Mouse (Mus musculus) lung, postnatal 10 days (tissue): Measurements from ENCODE around the gene Ggcx.
"Not testable (repeated sequence)": the region's sequence is repeated elsewhere in the genome, so short reads cannot be mapped to it uniquely, and the experiment has no call there.

Source experiments
- DNase-seq: peaks from one replicate; pipeline ENCODE4 v3.0.0; 2021

Gene Ggcx

DNA sequence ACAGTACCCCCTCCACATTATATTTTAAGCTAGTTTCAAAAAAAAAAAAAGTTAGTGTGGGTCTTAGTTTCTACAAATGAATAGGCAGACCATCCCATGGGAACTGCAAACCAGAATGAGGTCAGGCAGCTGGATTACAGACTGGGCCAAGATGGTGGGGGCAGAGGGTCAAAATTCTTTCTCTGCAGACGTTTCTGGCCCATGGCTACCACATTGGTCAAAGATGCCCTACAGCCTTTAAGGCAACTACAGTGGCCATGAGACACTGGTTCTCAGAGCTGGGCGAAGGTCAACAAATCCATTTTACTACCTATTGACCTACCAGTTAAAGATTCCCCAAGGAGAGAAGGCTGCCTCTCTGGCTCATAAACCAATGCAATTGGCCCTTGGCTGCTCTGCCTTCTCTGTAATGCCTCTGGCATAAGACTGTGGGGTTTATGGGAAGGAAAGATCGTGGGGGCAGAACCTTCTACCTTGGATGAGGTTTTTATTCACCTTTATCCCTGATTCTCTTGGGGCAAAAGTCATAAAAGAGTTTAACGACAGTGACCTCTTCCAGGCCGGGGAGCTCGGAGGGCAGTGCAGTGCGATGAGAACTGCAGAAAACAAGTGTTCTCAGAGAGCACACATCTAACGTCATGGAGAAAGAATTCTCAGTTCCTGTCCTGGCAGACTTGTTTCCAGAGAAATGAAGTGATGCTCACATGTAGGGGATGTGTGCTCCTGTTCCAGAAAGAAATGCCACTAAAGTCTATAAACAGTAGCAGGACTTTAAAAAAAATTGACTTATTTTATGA, 51.5 kb downstream of the Ggcx start:
- DNase-seq, result peak; percentile 19

DNA sequence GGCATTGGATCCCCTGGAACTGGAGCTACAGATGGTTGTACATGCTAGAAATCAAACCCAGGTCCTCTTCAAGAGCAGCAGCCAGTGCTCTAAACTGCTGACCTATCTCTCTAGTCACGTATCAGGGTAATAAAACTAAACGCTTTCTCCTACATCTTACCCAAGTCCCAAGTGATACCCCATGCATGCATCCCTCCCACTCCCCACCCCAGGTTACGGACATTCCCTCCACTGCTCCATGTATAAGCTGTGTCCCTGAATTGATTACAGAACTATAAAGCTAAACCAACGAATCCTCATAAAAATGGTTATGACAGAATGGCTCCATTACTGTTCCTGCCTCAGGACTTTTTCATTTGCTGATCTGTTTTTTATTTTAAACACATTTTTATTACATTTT, 52.1 kb downstream of the Ggcx start:
- no peak for DNase-seq

- DNase-seq, result peak; percentile 86
Measured at GRCm38 (mm10) chr6:72473264-72474041, 59.3 kb downstream of the Ggcx start.

GRCm38 (mm10) chr6:72475221-72475985, 61.3 kb downstream of the Ggcx start:
- DNase-seq, result no peak

DNA sequence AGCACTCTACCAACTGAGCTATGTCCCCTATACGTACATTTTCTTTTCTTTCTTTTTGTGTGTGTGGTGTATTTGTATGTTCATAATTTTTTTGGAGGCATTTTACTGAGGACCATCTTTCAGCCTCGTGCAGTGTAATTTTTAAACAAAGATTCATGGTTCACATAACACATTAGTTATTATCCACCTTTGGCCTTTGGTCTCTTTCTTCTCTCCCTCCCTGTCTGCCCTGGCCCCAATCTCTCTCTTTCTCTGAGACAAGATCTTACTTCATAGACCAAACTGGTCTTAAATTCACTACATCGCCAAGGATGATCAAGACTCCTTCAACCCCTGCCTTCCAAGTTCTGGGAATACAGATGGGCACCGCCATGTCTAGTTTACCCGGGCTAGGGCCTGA, 62.7 kb downstream of the Ggcx start:
- no peak for DNase-seq

DNA sequence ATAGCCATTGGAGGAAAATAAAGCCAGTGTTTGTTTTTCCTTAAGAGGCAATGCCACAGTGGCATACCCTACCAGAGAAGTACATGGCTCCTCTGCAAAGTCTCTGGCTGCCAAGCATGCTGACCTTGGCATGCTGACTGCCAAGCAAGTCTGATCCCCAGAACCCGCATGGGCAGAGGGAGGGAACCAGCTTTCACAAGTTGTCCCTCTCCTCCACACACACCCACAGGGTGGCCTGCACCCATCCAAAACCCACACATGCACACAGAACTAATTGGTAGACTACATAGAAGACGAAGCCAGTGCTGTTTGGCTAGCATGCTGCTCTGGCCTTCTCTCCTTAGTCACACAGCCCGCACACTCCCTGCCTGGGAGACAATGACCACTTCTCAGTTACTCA, 63.5 kb downstream of the Ggcx start:
- no peak for DNase-seq

DNA sequence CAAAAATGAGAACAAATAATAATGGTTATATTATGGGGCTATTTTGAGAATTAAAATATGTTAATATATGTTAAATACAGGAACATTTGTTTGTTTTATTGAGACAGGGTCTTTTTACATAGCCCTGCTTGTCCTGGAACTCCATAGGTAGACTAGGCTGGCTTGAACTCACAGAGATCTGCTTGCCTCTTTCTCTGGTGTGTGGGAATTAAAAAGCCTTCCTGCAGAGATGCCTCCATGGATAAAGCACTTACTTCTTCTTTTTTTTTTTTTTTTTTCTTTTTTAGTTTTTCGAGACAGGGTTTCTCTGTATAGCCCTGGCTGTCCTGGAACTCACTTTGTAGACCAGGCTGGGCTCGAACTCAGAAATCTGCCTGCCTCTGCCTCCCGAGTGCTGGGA, 64.6 kb downstream of the Ggcx start:
- not testable (repeated sequence) for DNase-seq

DNA sequence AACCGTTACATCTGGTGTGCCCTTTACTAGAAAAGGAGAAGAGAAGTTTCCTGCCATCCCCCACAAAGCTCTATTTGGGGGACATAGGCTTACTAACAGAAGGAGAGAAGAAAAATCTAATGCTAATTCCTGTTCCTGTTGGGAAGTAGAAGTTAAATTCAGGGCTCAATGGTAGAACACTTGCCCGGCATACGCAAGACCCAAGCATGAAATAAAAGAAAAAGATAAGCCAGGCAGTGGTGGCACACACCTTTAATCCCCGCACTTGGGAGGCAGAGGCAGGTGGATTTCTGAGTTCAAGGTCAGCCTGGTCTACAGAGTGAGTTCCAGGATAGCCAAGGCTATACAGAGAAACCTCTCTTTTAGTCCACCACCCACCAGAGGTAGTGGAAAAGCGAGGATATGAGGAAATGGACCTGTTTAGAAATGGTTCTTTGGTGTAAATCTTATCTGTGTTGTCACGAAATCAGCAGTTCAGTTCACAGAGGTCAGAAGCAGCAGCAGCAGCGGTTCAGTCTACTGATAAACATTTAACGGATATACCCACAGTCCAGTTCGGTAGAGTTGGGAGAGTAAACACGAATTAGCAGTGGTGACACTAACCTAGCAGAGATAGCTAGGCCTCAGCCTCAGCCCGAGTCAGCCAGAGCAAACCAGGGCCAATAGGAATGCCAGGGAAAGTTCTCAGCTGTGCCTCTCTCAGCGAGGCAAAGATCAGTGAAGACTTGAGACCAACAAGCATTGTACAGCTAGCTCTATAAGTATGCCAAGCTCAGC, 65.7 kb downstream of the Ggcx start:
- DNase-seq, result no peak

DNA sequence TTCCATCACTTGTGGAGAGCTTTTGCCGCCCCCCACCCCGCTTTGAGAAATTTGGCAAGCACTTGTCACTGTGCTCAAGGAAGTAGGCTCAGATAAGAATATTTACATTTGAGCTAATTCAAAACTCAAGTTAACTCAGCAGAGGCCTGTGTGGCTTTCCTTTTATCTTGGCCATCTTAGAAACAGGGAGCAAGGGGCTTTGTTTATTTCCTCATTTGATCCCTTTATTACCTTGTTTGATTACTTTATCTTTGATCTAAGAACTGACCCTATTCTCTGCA, 66.3 kb downstream of the Ggcx start:
- DNase-seq, result no peak
